Mouse (Mus musculus): ENCODE measurements at regions not wholly inside any gene's neighbourhood (a gene's known extent, or its start where the extent isn't known, plus 50 kb on each side); places are given as distances from the start of the nearest gene placed in this dataset.

GRCm38 (mm10) chr12:50899609-50900447, 250.9 kb upstream of the Prkd1 start:
- no peak for TF ChIP-seq CTCF (IDR thresholded peaks at IDR 0.05; ENCODE audit: control insufficient read depth, insufficient read depth, insufficient replicate concordance, low read depth, low read length)
- no peak for TF ChIP-seq POLR2A (IDR thresholded peaks at IDR 0.05; ENCODE audit: control insufficient read depth, low read depth, low read length)
